Mouse (Mus musculus) heart, adult 2 months (tissue): ENCODE results near the gene Myt1l. TPM values are rescaled to one million over a fixed set of nuclear protein-coding genes. Genes with fewer than 3 reads are reported as not detected.

Experiments
- DNase-seq, 2 experiments: peaks; one replicate each; pipeline ENCODE4 v3.0.0; 2021
- H3K27ac ChIP-seq: fragments of 200-600 bp; 2 replicates; pipeline ENCODE4 v1.8.1; 2022
- H3K27me3 ChIP-seq: fragments of 200-500 bp; 2 replicates; pipeline ENCODE4 v1.6.1; 2012; ENCODE audit warnings: mild to moderate bottlenecking, low read length, inconsistent platforms, mixed read lengths; ENCODE audit not compliant: control insufficient read depth, insufficient read depth
- H3K36me3 ChIP-seq: fragments of 200-500 bp; 2 replicates; pipeline ENCODE4 v1.6.1; 2012; ENCODE audit warnings: low read length, inconsistent platforms; ENCODE audit not compliant: control insufficient read depth, insufficient read depth
- H3K4me1 ChIP-seq: fragments of 200-500 bp; 2 replicates; pipeline ENCODE4 v1.6.1; 2011; ENCODE audit warnings: low read length; ENCODE audit not compliant: control insufficient read depth, insufficient read depth
- H3K4me3 ChIP-seq: fragments of 200-600 bp; 2 replicates; pipeline ENCODE4 v1.8.1; 2022
- H3K79me2 ChIP-seq: fragments of 200-500 bp; replicated peaks from 2 replicates; pipeline ENCODE4 v1.6.1; 2012; ENCODE audit warnings: mild to moderate bottlenecking, inconsistent platforms, low read length, moderate library complexity, mixed read lengths; ENCODE audit not compliant: control insufficient read depth, insufficient read depth
- H3K9ac ChIP-seq: fragments of 200-500 bp; 2 replicates; pipeline ENCODE4 v1.6.1; 2012; ENCODE audit warnings: low read depth, mild to moderate bottlenecking, control low read depth, inconsistent platforms, low read length, mixed read lengths
- CTCF ChIP-seq: fragments of 200-600 bp; IDR thresholded peaks from 2 replicates; pipeline ENCODE4 v1.8.1; 2022; ENCODE audit warnings: antibody characterized with exemption, mild to moderate bottlenecking, moderate library complexity
- EP300 ChIP-seq: fragments of 200-500 bp; IDR thresholded peaks from 2 replicates; pipeline ENCODE4 v1.6.1; 2011; ENCODE audit warnings: low read depth, low read length, control low read depth; ENCODE audit not compliant: insufficient read depth
- POLR2A ChIP-seq: fragments of 200-500 bp; IDR thresholded peaks from 2 replicates; pipeline ENCODE4 v1.6.1; 2011; ENCODE audit warnings: mild to moderate bottlenecking, low read depth, low read length, control low read depth; ENCODE audit not compliant: insufficient read depth
- WGBS: fragments of 180-500 bp; shearing (Covaris S2); methylation state at CpG from one replicate; pipeline ENCODE4 v1.1.7; 2018; 5-methylcytosine and 5-hydroxymethylcytosine counted together
- intact Hi-C: fragments of 180-260 bp; cut with DNase I; formaldehyde crosslinking; loops from one replicate; pipeline ENCODE4 v1.15.1; 2025
- long read RNA-seq: library from polyadenylated mRNA; stranded (forward); transcript quantifications from one replicate; pipeline ENCODE4 v2.0.0, GENCODE M21; 2021
- polyA plus RNA-seq: library from polyadenylated mRNA; depleted of rRNA; stranded (reverse); fragments of >200 nt; gene quantifications from 2 replicates; pipeline ENCODE4 v1.2.3, GENCODE M21; 2012; rRNA removed
- total RNA-seq, 2 experiments: library from RNA; stranded (reverse); gene quantifications; 2 replicates each; pipeline ENCODE4 v1.2.3; 2021

The Myt1l gene
- total RNA-seq (not detected), polyA plus RNA-seq (0.06 TPM in 2 replicates)
- long read RNA-seq = 0 reads

GRCm38 (mm10) chr12:29528031-29528771, at the start of gene Myt1l:
Gene Myt1l (plus strand): TSS chr12:29528384.
- no peak within 1 kb of the TSS for H3K27ac ChIP-seq
- 35% methylated on average over 13 of the region's 13 CpGs for WGBS
- H3K4me1 ChIP-seq = no peaks in the 10 kb centered on the region
- H3K36me3 ChIP-seq = no peaks in the 10 kb centered on the region
- no peak for TF ChIP-seq EP300
- TF ChIP-seq POLR2A = no peak
- no peak for TF ChIP-seq CTCF
- no peak within 1 kb of the TSS for H3K9ac ChIP-seq
- no peaks in the 10 kb centered on the region for H3K79me2 ChIP-seq
- H3K27me3 ChIP-seq = no peaks in the 10 kb centered on the region
- intact Hi-C loops = no loop called here
- no peak for DNase-seq
- H3K4me3 ChIP-seq = no peak within 1 kb of the TSS

GRCm38 (mm10) chr12:29486424-29487035, 41.7 kb upstream of the Myt1l start:
- Histone ChIP-seq H3K36me3 (no peaks in the 10 kb centered on the region), H3K4me1 (no peaks in the 10 kb centered on the region), H3K79me2 (no peaks in the 10 kb centered on the region), H3K4me3 (no peak overlapping the region), H3K9ac (no peak overlapping the region), H3K27me3 (no peaks in the 10 kb centered on the region), H3K27ac (no peak overlapping the region)
- TF ChIP-seq CTCF = no peak
- no peak for TF ChIP-seq POLR2A
- TF ChIP-seq EP300 = no peak
- intact Hi-C loops = no loop called here
- DNase-seq = no peak
- 62% methylated on average over 10 of the region's 10 CpGs for WGBS

- H3K27ac ChIP-seq = no peak overlapping the region
- intact Hi-C loops = no loop called here
- no peaks in the 10 kb centered on the region for H3K36me3 ChIP-seq
- TF ChIP-seq EP300 (no peak), CTCF (no peak), POLR2A (no peak)
- H3K27me3 ChIP-seq = no peaks in the 10 kb centered on the region
- 14% methylated on average over 6 of the region's 6 CpGs for whole genome bisulfite sequencing
- no peak overlapping the region for H3K9ac ChIP-seq
- no peak for DNase-seq
- no peaks in the 10 kb centered on the region for H3K4me1 ChIP-seq
- H3K4me3 ChIP-seq = no peak overlapping the region
- no peaks in the 10 kb centered on the region for H3K79me2 ChIP-seq
Observed at GRCm38 (mm10) chr12:29526236-29526644, 1.9 kb upstream of the Myt1l start.

- no peaks in the 10 kb centered on the region for H3K36me3 ChIP-seq
- no peak overlapping the region for H3K27ac ChIP-seq
- H3K27me3 ChIP-seq = no peaks in the 10 kb centered on the region
- H3K4me1 ChIP-seq = no peaks in the 10 kb centered on the region
- WGBS = 2% methylated on average over 27 of the region's 27 CpGs
- intact Hi-C loops = no loop called here
- no peak for TF ChIP-seq POLR2A
- no peak for TF ChIP-seq CTCF
- TF ChIP-seq EP300 = no peak
- no peak for DNase-seq
- H3K9ac ChIP-seq = no peak overlapping the region
- H3K79me2 ChIP-seq = no peaks in the 10 kb centered on the region
- H3K4me3 ChIP-seq = no peak overlapping the region
Observed at GRCm38 (mm10) chr12:29527048-29527761, 979 bp upstream of the Myt1l start.

GRCm38 (mm10) chr12:29530241-29530725, 2.1 kb downstream of the Myt1l start:
- DNase-seq = peak in 1 of 2 experiments; percentile 21
- peaks cover 2% of the 10 kb centered on the region for H3K27me3 ChIP-seq
- H3K4me3 ChIP-seq = no peak overlapping the region
- no peaks in the 10 kb centered on the region for H3K36me3 ChIP-seq
- H3K4me1 ChIP-seq = no peaks in the 10 kb centered on the region
- no peak overlapping the region for H3K9ac ChIP-seq
- no peak overlapping the region for H3K27ac ChIP-seq
- no peak for TF ChIP-seq EP300
- TF ChIP-seq CTCF = no peak
- no peak for TF ChIP-seq POLR2A
- 13% methylated on average over 6 of the region's 6 CpGs for whole genome bisulfite sequencing
- intact Hi-C loops = no loop called here
- no peaks in the 10 kb centered on the region for H3K79me2 ChIP-seq
